Mouse (Mus musculus) gastrocnemius, adult 8-10 months (tissue): ENCODE data around the gene Ncoa1. TPM values are rescaled to one million over a fixed set of nuclear protein-coding genes. Genes with fewer than 3 reads are reported as not detected.

Experiments used
- DNase-seq, 2 experiments: peaks; one replicate each; pipeline ENCODE4 v3.0.0; 2022; ENCODE audit warnings: low spot score in 2 of 2
- total RNA-seq, 4 experiments: library from RNA; stranded (reverse); gene quantifications; 2 replicates each; pipeline ENCODE4 v1.2.4; 2022

The Ncoa1 gene
- total RNA-seq, result 10 to 100 TPM; 22.4 to 31.5 (median 26.2) TPM

GRCm38 (mm10) chr12:4476832-4477671, at the start of gene Ncoa1:
Gene Ncoa1 (minus strand): TSS chr12:4477182.
- peak; percentile 31 to 57 for DNase-seq

DNA sequence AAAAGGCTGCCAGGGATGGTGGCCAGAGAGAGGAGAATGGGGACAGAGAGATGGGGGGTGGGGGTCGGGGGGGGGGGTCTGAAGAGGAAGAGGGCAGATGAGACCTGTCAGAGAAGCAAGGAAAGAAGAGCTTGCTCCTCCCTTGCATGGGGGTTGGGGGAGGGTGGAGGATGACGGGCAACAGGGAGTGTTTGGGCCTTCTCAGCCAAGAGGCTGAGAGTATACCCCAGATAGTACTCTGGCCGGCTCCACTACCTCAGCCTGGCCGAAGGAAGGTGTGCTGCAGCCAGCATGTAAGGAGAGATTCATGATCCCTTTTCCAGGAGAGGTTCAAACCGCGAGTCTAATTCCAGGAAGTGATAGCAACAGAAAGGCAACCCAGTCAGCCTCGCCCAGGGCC, 47.6 kb upstream of the Ncoa1 start:
- peak; percentile 45 to 69 for DNase-seq

DNA sequence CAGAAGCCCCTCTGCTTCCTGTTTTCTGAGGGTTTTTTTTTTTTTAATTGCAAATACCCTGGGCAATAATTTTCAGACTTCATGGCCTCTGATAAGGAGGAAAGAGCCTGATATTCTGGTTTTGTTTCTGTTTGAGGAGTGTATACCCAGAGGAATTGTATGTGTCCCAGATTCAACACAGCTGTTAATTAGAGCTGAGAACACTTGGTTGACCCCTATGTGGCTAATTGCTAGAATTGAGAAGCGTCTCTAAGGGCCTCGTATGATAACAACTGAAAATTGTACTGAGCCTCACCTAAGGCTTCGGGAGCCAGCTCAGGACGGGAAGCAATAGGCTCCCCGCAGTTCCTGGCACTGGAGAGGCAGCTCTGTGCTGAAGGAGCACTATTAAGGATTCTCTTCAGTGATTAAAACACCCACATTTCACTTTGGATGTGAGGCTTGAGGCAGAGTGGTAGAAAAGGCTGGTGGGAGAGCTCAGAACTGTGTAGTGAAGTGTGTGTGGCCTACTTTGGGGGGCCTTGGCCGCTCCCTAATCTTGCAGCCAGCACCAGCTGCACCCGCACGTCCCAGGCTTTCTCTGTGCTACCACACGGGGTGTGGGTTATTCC, 46.8 kb upstream of the Ncoa1 start:
- DNase-seq, result no peak

DNA sequence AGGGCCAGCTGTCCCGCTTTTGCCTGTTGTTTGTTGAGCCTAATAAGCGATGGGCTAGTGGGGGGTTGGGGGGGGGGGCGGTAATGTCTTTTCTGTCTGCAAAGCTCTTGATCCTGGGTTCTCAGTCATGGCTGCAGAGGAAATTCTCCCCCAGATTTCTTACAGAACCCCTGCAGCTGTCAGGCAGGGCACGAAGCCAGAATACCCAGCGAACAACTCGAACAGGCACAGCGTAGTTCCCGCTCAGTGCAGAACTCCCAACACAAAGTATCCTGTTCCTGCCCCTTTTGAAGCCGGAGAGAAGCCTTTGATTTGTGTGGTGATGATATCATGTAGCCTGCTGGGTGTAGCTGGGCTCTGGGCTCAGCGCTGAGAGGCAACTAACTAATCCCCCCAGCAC, 46.2 kb upstream of the Ncoa1 start:
- DNase-seq, result peak; percentile 54 to 61

- DNase-seq, result no peak
These were observed 42.0 kb upstream of the Ncoa1 start for GRCm38 (mm10) chr12:4518957-4519356.

GRCm38 (mm10) chr12:4509591-4510061, 32.6 kb upstream of the Ncoa1 start:
- peak; percentile 19 to 21 for DNase-seq

DNA sequence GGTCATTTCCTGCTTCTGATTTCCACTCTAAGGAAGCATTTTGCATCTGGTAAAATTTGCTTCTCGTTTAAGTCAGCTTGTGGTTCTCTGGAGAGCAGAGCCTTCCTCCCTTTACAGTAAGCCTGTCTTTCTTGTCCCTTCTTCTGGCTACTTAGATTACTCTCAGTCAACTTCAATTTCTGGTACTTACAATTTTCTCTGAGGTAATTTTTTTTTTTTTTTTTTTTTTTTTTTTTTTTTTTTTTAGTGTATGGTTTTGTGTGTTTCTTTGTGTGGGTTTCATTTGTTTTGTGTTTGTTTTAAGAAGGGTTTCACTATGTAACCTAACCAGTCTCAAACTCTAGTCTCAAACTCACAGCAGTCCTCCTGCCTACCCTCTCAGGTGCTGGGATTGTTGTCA, 31.2 kb upstream of the Ncoa1 start:
- no peak for DNase-seq

DNA sequence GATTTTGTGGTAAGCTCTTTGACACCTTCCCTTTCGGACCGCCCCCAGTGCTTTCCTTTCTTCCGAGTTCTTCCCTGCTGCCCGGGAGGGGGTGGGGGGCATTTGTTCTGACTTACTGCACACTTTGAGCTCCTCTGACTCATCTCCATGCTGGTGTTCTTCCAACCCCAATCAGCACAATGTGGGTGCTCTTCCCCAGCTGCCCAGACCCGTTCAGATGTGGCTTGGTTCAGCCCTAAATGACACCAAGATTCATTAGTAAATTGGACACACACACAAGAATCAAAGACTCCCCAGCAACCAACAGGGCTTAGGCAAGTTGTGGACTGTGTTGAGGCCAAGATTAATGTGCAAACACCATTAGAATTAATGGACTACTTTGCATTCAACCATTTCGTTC, 30.5 kb upstream of the Ncoa1 start:
- DNase-seq, result no peak

DNA sequence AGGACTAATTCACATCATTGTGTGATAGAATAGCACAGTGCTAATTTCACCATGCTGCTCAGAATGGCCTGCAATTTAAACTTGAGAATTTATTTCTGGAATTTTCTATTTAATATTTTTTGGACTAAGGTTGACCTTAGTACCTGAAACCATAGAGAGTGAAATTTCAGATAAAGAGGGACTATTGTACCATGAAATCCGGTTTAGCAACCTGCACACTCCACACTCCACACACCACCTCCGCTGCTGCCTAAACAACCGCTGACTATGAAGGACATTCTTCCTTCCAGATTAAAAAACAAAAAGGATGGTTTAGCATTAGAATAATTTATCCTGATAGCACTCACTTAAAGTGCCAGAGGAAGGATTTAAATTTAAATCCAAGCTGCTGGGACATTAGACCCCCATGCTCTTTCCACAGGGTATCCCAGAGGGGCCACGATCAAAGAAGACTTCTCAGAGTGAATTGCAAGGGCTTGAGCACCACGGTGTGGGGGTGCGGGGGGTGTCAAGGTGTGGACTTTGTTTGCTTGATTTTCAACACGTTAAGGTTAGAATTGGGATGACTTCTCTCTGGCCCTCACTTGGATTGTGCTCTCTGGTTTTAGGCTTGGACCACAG, 29.9 kb upstream of the Ncoa1 start:
- DNase-seq, result no peak

DNA sequence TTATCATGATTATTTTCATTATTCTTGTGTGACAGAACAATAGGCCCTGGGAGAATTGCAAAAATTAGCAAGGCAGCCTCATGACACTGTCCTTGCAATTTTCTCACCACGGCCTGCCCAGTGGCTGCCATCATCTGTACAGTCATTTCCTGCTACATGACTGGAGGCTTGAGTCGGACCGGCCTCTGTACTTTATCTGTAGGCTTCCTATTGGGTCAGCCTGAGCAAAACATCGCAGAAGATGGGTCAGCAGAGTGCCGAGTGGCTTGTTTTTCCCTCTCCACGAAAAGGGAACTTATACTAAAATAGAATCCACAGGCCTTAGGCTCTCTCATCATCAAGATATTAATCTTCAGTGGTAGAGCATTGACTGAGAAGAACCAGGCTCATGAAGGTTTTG, 28.3 kb upstream of the Ncoa1 start:
- no peak for DNase-seq

DNA sequence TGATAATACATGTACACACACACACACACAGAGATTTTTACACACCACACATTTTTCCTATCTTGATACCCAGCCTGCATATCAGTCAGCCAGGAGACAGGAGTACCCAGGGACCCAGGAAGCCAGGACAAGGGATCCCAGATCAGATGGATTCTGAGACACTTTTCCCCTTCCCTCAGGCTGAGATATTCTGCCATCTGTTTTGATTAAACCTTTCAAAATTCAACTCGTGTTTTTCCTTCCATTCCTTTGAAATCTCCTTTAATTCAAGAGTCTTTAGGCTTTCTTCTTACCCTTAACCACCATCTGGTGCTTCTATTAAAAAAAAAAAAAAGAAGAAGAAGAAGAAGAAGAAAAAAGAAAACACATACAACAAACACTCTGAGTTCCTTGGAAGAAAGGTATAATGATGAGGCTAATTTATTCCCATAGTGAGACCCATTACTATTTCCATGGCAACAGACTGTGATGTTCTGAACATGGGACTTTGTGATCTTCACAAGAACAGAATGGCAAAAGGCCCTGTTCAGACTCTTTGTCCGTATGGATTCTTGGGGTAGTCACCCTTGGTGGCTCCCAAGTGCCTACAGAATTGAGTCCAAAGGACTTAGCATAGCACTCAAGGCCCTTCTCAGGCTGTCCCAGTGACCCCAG, 26.8 kb upstream of the Ncoa1 start:
- DNase-seq, result no peak

DNA sequence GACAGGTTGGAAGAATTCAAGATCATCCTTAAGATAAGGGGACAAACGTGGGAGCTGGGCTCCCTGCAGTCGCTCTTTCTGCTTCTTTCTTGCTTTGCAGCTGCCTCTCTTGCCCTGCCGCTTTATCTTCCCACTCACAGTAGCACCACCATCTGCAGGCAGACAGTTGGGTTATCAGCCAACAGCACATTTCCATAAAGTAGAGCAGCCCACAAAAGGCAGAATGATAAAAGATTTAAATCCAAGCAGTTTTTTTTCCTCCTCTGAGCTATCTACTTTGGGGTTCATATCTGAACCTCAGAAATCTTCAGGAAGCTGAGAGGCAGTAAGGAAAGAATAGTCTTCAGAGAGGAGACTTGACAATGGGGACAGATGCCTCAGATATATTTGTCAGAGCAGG, 24.9 kb upstream of the Ncoa1 start:
- no peak for DNase-seq

DNA sequence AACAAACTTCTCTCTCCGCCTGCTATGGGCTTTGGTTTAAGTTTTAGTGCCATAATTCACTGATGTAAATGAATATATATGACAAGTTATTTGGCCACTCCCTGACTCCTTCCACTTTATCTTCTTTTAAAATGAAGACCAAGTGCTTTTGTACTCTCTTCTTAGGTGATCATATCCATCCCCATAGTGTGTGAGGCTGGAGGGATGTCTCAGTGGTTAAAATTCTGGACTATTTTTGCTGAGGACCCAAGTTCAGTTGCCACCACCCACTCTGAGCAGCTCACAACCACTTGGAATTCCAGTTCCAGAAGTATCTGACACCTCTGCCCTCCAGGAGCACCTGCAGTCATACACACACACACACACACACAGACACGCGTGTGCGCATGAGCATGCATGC, 23.5 kb upstream of the Ncoa1 start:
- DNase-seq, result no peak

- no peak for DNase-seq
These were observed 22.7 kb upstream of the Ncoa1 start for GRCm38 (mm10) chr12:4499651-4500175.

DNA sequence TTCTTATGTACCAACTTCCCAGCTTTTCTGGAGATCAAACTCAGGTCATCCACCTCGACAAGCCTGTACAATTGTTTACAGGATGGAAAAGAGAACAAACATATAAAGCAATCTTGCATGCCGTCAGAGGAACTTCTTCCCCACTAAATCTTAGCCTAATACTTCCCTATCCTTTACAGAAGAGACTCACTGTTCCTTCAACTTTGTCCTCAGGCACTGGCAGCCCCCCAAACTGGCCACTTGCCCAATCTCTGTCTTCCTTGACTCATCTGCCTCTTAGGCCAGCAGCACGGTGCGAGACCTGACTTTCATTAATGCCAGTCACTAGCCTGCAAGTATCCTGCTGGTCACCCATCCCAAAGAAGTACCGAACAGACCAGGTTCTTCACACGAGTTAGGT, 11.4 kb upstream of the Ncoa1 start:
- DNase-seq, result peak; percentile 25 to 63

GRCm38 (mm10) chr12:4483386-4483785, 6.4 kb upstream of the Ncoa1 start:
- no peak for DNase-seq

DNA sequence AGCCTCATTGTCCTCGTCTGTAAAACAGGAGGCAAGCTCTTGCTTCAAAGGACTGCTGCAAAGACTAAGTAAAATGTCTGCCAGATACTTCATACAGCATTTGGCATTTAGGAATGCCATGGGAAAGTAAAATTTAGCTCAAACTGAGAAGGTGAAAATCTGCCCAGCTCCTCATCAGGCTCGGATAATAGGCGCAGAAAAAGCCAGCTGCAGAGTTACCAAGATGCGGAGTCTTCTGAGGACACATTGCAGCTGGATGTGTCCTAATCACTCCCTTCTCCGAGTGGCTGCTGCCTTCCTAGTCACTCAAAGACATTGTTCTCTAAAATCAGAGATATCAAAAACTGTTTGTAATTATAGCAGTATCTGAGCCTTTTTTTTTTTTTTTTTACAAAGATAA, 4.7 kb upstream of the Ncoa1 start:
- no peak for DNase-seq

- DNase-seq, result no peak
These were observed 3.3 kb upstream of the Ncoa1 start for GRCm38 (mm10) chr12:4480250-4480649.

DNA sequence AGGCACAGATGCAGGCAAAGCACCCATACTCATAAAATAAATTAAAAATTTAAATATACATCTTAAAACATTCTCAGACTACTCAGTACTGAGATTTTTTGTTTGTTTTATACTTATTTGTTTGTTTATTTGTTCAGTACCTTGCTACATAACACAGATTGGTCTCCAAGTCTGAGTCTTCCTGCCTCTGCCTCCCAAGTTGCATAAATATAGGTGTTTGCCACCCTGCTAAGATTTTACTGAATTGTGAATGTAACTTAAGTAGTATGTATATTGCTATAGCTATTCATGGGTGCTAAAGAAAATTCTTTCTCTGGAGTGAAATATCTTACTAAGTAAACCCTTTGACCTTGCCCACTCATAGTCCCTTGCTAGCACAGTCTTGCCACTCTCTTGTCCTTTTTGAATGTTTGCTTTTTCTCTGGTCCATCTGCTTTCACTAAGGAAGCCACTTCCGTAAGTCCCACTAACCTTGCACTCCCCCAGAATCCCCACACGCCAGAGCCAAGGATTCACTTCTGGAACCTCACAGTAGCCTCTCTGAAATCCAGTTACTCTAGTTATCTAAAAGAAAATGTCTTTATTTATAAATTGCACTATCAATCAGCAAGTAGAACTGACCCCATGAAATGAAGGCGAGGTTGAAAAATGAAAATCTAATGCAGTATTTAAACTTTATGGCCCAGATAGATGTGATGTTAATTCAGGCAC, 2.3 kb upstream of the Ncoa1 start:
- DNase-seq, result no peak

GRCm38 (mm10) chr12:4477941-4478795, 1.2 kb upstream of the Ncoa1 start:
- DNase-seq, result no peak
